Mouse (Mus musculus) stomach, postnatal 0 days (tissue): ENCODE measurements around the gene Mgarp. TPM values are rescaled to one million over a fixed set of nuclear protein-coding genes. Genes with fewer than 3 reads are reported as not detected.

Experiments
- ATAC-seq: fragments of 200-750 bp; cut with Nextera tagmentation; 2 replicates; pipeline ENCODE4 v1.8.0; 2017; ENCODE audit not compliant: low FRiP score, low TSS enrichment
- DNase-seq: peaks from one replicate; pipeline ENCODE4 v3.0.0-alpha.2; 2016; ENCODE audit warnings: low spot score
- H3K27ac ChIP-seq: fragments of 300-500 bp; sonication (generic); replicated peaks from 2 replicates; pipeline ENCODE4 v1.5.1; 2014; ENCODE audit warnings: mild to moderate bottlenecking, control low read depth
- H3K27me3 ChIP-seq: fragments of 300-500 bp; sonication (generic); 2 replicates; pipeline ENCODE4 v1.6.1; 2014; ENCODE audit warnings: low read length; ENCODE audit not compliant: control insufficient read depth, insufficient read depth
- H3K36me3 ChIP-seq: fragments of 300-500 bp; sonication (generic); 2 replicates; pipeline ENCODE4 v1.6.1; 2014; ENCODE audit warnings: low read length, mixed read lengths; ENCODE audit not compliant: control insufficient read depth, insufficient read depth
- H3K4me1 ChIP-seq: fragments of 300-500 bp; sonication (generic); replicated peaks from 2 replicates; pipeline ENCODE4 v1.6.1; 2014; ENCODE audit warnings: antibody characterized with exemption; ENCODE audit not compliant: control insufficient read depth, insufficient read depth
- H3K4me2 ChIP-seq: fragments of 300-500 bp; sonication (generic); replicated peaks from 2 replicates; pipeline ENCODE4 v1.6.1; 2014; ENCODE audit warnings: low read depth, mild to moderate bottlenecking, control low read depth, moderate library complexity
- H3K4me3 ChIP-seq: fragments of 300-500 bp; sonication (generic); 2 replicates; pipeline ENCODE4 v1.5.1; 2014; ENCODE audit warnings: low read depth, low read length, control low read depth
- H3K9ac ChIP-seq: fragments of 300-500 bp; sonication (generic); 2 replicates; pipeline ENCODE4 v1.6.1; 2014; ENCODE audit warnings: mild to moderate bottlenecking, low read length, control low read depth, mixed read lengths
- H3K9me3 ChIP-seq: fragments of 300-500 bp; sonication (generic); 2 replicates; pipeline ENCODE4 v1.6.1; 2016; ENCODE audit warnings: low read length; ENCODE audit not compliant: control insufficient read depth
- CTCF ChIP-seq: IDR thresholded peaks from 2 replicates; pipeline ENCODE4 v1.5.1; 2016; ENCODE audit warnings: antibody characterized with exemption, low read depth, mild to moderate bottlenecking, moderate library complexity
- EP300 ChIP-seq: optimal IDR thresholded peaks from 2 replicates; pipeline ENCODE3; 2016; ENCODE audit warnings: antibody characterized with exemption
- WGBS: fragments of 180-500 bp; shearing (Covaris S2); extraction: QIAGEN DNeasy Blood & Tissue Kit; methylation state at CpG from one replicate; pipeline ENCODE4 v1.1.7; 2014; 5-methylcytosine and 5-hydroxymethylcytosine counted together
- polyA plus RNA-seq: library from polyadenylated mRNA; unstranded; fragments of >200 nt; fragmentation: Nextera tagmentation; extraction: Ambion mirVana; gene quantifications from 2 replicates; pipeline ENCODE4 v1.2.1, GENCODE M21; 2015

Gene Mgarp
- polyA plus RNA-seq, 1 experiment from 2014 or later: 0.73 TPM

DNA sequence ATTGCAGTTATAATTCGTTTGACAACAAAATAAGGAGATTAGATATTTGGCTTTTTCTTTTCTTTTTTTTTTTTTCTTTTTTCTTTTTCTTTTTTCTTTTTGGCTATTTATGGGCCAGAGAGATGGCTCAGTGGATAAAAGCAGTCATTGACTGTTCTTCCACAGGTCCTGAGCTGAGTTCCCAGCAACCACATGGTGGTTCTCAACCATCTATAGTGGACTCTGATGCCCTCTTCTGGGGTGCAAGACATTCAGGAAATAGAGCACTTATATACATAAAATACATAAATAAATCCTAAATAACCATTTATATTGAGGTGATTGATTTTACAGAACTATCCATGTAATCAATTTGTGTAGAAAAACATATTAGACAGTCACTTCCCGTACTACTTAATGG, 20.9 kb upstream of the Mgarp start:
- Histone ChIP-seq H3K36me3 (no peaks in the 10 kb centered on the region), H3K27ac (no peak overlapping the region), H3K4me3 (peak overlapping the region; percentile 97; the same call in 1 of the 2 replicates), H3K9ac (no peak overlapping the region), H3K27me3 (no peaks in the 10 kb centered on the region), H3K4me1 (0 out of 2 replicates have a peak, but pooled peaks cover 4% of the 10 kb centered on the region), H3K9me3 (no peaks in the 10 kb centered on the region), H3K4me2 (peak overlapping the region; percentile 84)
- TF ChIP-seq CTCF: peak; percentile 19; the same call in 1 of the 2 replicates
- TF ChIP-seq EP300: no peak
- no peak for ATAC-seq
- WGBS: 41% methylated on average over 2 of the region's 2 CpGs
- no peak for DNase-seq

DNA sequence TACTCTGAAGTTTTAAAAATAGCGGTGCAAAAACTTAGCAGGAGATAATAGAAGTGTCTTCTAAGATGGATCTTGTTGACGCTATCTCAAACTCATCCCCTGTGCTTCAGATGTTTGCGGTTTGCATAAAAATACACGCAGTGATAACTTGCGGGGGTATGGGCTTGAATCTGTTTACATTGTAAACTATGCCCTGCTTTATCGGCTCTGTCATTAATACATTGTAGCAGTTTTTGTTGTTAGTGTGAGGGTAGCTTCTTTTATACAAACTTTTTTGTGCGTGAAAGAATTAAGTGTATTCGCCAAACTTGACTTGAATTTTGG, 20.6 kb upstream of the Mgarp start:
- ATAC-seq: no peak
- WGBS: 6% methylated on average over 8 of the region's 8 CpGs
- Histone ChIP-seq H3K4me2 (peak overlapping the region; percentile 84), H3K27ac (peak overlapping the region; percentile 98), H3K4me3 (peak overlapping the region; percentile 97), H3K9ac (peak overlapping the region; percentile 97), H3K9me3 (no peaks in the 10 kb centered on the region), H3K4me1 (0 out of 2 replicates have a peak, but pooled peaks cover 4% of the 10 kb centered on the region), H3K27me3 (no peaks in the 10 kb centered on the region), H3K36me3 (no peaks in the 10 kb centered on the region)
- no peak for TF ChIP-seq CTCF
- no peak for TF ChIP-seq EP300
- DNase-seq: no peak

DNA sequence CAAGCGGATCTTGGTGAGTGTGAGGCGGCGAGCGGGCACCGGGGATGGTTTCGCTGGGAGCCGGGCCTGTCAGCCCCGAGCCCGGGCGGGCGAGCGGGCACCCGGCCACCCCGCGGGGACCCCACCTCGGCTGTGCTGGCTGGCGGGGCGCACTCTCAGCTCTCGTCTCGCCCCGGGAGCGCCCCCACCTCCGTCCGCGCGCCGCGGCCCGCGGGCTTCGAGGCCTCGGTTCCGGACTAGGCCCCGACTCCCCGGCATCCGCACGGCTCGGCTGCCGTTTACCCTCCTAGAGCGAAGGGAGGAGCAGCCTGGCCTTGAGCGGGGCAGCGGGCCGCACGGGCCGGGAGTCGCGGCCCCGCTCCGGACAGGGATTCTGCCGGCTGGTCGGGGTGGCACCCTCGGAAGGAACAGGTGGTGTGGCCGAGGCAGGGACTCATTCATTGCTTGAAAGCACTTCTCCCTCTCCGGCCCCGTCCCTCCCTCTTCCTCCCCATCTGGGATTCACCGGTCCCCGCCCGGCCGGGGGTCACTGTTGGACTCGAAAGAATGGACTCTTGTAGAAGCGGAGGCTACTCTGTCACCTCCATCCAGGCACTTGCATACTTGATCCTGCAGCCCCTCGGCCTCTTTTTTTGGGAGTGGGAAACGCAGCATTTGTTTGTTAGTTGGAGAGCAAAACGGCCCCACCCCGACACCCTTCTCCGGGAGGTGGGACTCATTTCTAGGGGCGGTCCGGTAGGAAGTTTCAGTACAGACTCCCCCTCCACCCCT, 20.0 kb upstream of the Mgarp start:
- 0 out of 2 replicates have a peak, but pooled peaks cover 4% of the 10 kb centered on the region for H3K4me1 ChIP-seq
- H3K4me3 ChIP-seq: peak overlapping the region; percentile 97
- WGBS: under 1% methylated on average over 62 of the region's 68 CpGs
- H3K27ac ChIP-seq: peak overlapping the region; percentile 98
- peak overlapping the region; percentile 97 for H3K9ac ChIP-seq
- H3K4me2 ChIP-seq: peak overlapping the region; percentile 84
- H3K9me3 ChIP-seq: no peaks in the 10 kb centered on the region
- DNase-seq (peak; percentile 60), ATAC-seq (peak; percentile 58)
- H3K36me3 ChIP-seq: no peaks in the 10 kb centered on the region
- TF ChIP-seq EP300 (no peak), CTCF (no peak)
- no peaks in the 10 kb centered on the region for H3K27me3 ChIP-seq

DNA sequence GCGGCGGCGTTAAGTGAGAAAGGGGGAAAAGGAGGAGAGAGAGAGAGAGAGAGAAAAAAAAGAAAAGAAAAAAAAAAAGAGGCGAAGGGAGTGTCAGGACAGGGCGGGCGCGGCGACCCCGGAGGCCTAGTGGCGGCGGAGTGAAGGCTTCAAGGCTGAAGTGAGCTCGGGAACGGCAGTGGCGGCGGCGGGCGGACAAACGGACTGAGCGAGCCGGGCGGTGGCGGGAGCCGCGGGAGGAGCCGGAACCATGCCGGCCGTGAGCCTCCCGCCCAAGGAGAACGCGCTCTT, 19.5 kb upstream of the Mgarp start:
- TF ChIP-seq CTCF (no peak), EP300 (no peak)
- H3K36me3 ChIP-seq: no peaks in the 10 kb centered on the region
- peak overlapping the region; percentile 98 for H3K27ac ChIP-seq
- WGBS: under 1% methylated on average over 23 of the region's 30 CpGs
- no peaks in the 10 kb centered on the region for H3K9me3 ChIP-seq
- no peaks in the 10 kb centered on the region for H3K27me3 ChIP-seq
- peak overlapping the region; percentile 84 for H3K4me2 ChIP-seq
- peak overlapping the region; percentile 97 for H3K9ac ChIP-seq
- DNase-seq (no peak), ATAC-seq (peak; percentile 56; the same call in 1 of the 2 replicates)
- H3K4me3 ChIP-seq: peak overlapping the region; percentile 97
- 0 out of 2 replicates have a peak, but pooled peaks cover 4% of the 10 kb centered on the region for H3K4me1 ChIP-seq

GRCm38 (mm10) chr3:51415098-51416072, 18.8 kb upstream of the Mgarp start, which contains the start of gene Naa15:
Naa15 (plus strand) TSS chr3:51415148.
- peak within 1 kb of the TSS; percentile 97 for H3K4me3 ChIP-seq
- no peaks in the 10 kb centered on the region for H3K36me3 ChIP-seq
- H3K4me1 ChIP-seq: 0 out of 2 replicates have a peak, but pooled peaks cover 4% of the 10 kb centered on the region
- peak within 1 kb of the TSS; percentile 97 for H3K9ac ChIP-seq
- 2% methylated on average over 43 of the region's 43 CpGs for WGBS
- no peak for TF ChIP-seq CTCF
- no peak for TF ChIP-seq EP300
- peak within 1 kb of the TSS; percentile 84 for H3K4me2 ChIP-seq
- peak within 1 kb of the TSS; percentile 98 for H3K27ac ChIP-seq
- no peaks in the 10 kb centered on the region for H3K9me3 ChIP-seq
- ATAC-seq (peak; percentile 90), DNase-seq (peak; percentile 96)
- H3K27me3 ChIP-seq: no peaks in the 10 kb centered on the region
